Mouse (Mus musculus) liver, embryonic 15.5 days (tissue): ENCODE data around the gene Nop53. TPM values are rescaled to one million over a fixed set of nuclear protein-coding genes. Genes with fewer than 3 reads are reported as not detected.

ENCODE experiments used
- ATAC-seq: fragments of 200-750 bp; cut with Nextera tagmentation; 2 replicates; pipeline ENCODE4 v1.8.0; 2017; ENCODE audit warnings: moderate number of reproducible peaks, mild to moderate bottlenecking, moderate library complexity; ENCODE audit not compliant: insufficient read depth
- H3K27ac ChIP-seq: fragments of 300-500 bp; sonication (generic); replicated peaks from 2 replicates; pipeline ENCODE4 v1.5.1; 2015; ENCODE audit warnings: mild to moderate bottlenecking, inconsistent platforms
- H3K27me3 ChIP-seq: fragments of 300-500 bp; sonication (generic); 2 replicates; pipeline ENCODE4 v1.6.1; 2015; ENCODE audit warnings: mild to moderate bottlenecking, inconsistent platforms
- H3K36me3 ChIP-seq: fragments of 300-500 bp; sonication (generic); replicated peaks from 2 replicates; pipeline ENCODE4 v1.6.1; 2015; ENCODE audit warnings: moderate library complexity, mild to moderate bottlenecking, inconsistent platforms
- H3K4me1 ChIP-seq: fragments of 300-500 bp; sonication (generic); replicated peaks from 2 replicates; pipeline ENCODE4 v1.6.1; 2015; ENCODE audit warnings: inconsistent platforms
- H3K4me2 ChIP-seq: fragments of 300-500 bp; sonication (generic); 2 replicates; pipeline ENCODE4 v1.6.1; 2015; ENCODE audit warnings: moderate library complexity, mild to moderate bottlenecking, inconsistent platforms
- H3K4me3 ChIP-seq: fragments of 300-500 bp; sonication (generic); replicated peaks from 2 replicates; pipeline ENCODE4 v1.5.1; 2015; ENCODE audit warnings: mild to moderate bottlenecking, inconsistent platforms
- H3K9ac ChIP-seq: fragments of 300-500 bp; sonication (generic); 2 replicates; pipeline ENCODE4 v1.6.1; 2015; ENCODE audit warnings: moderate library complexity, mild to moderate bottlenecking, inconsistent platforms
- H3K9me3 ChIP-seq: fragments of 300-500 bp; sonication (generic); replicated peaks from 2 replicates; pipeline ENCODE4 v1.6.1; 2016; ENCODE audit warnings: inconsistent platforms
- WGBS: fragments of 180-500 bp; shearing (Covaris S2); methylation state at CpG from one replicate; pipeline ENCODE4 v1.1.7; 2015; ENCODE audit warnings: mixed read lengths; ENCODE audit not compliant: insufficient replicate concordance; 5-methylcytosine and 5-hydroxymethylcytosine counted together
- polyA plus RNA-seq: library from polyadenylated mRNA; unstranded; fragments of >200 nt; fragmentation: Nextera tagmentation; extraction: Ambion mirVana; gene quantifications from 2 replicates; pipeline ENCODE4 v1.2.1, GENCODE M21; 2015

The Nop53 gene
- 76.1 and 81.2 TPM in 2 replicates for polyA plus RNA-seq

DNA sequence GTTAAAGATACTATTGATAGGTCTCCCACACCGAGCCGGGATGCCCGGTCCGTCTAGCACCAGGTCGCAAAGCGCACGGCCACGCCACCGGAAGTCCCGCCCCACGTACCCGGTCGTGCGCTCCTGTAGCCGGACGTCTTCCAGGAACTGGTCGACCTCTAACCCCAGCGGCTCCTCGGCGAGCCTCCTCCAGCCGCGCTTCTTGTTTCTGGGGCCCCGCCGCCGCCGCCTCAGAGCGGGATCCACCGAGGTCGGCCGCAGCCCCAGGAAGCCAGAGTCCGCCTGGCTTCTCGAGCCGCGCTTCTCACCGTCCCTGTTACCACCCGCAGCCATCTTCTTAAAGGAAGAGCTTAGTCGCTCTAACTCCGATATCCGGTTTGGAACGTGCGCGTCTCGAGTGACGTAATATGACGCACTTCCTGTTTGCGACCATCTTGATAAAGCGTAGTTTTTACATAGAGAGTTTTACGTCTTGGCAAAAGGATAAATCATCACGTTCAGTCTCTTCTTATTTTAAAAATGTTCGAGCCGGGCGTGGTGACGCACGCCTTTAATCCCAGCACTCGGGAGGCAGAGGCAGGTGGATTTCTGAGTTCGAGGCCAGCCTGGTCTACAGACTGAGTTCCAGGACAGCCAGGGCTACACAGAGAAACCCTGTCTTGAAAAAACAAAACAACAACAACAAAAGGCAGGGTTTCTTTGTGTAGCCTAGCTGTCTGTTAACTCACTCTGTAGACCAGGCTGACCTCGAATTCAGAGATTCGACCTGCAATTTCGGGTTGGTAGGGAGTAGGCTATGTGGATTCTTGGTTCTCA lies at the start of gene Nop53:
Gene Nop53 (minus strand): TSS at position 354 of the 816 bp plus-strand sequence.
- peak within 1 kb of the TSS; percentile 77 for H3K4me2 ChIP-seq
- peak; percentile 86 for ATAC-seq
- peak within 1 kb of the TSS; percentile 79 for H3K9ac ChIP-seq
- H3K36me3 ChIP-seq: peaks cover 37% of the 10 kb centered on the region
- peak within 1 kb of the TSS; percentile 81 for H3K4me3 ChIP-seq
- peaks cover 67% of the 10 kb centered on the region for H3K4me1 ChIP-seq
- H3K27me3 ChIP-seq: peaks cover 9% of the 10 kb centered on the region; the same call in 1 of the 2 replicates
- no peaks in the 10 kb centered on the region for H3K9me3 ChIP-seq
- WGBS: 2% methylated on average over 59 of the region's 59 CpGs
- H3K27ac ChIP-seq: peak within 1 kb of the TSS; percentile 95

DNA sequence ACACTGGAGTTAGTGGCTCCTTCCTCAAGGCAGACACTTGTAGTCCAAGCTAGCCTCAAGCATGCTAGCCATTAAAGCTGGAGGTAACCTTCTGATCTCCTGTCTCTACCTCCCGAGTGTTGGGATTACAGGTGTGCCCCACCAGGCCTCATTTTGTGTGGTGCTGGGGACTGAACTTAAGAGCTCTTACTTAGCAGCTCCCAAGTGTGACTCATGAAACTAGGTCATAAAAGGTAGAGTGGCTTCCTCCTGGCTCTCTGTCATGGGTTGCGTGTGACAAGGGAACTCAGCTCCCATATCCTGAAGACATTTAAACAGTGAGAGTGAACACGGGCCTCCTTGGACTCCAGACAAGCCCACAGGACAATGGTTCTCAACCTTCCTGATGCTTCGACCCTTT lies 47.9 kb upstream of the Nop53 start:
- H3K4me2 ChIP-seq: no peak overlapping the region
- H3K4me3 ChIP-seq: no peak overlapping the region
- H3K9me3 ChIP-seq: no peaks in the 10 kb centered on the region
- no peaks in the 10 kb centered on the region for H3K27me3 ChIP-seq
- no peak for ATAC-seq
- WGBS: 83% methylated on average over 4 of the region's 4 CpGs
- no peak overlapping the region for H3K27ac ChIP-seq
- H3K4me1 ChIP-seq: peaks cover 7% of the 10 kb centered on the region; the same call in 1 of the 2 replicates
- H3K36me3 ChIP-seq: peaks cover 57% of the 10 kb centered on the region
- no peak overlapping the region for H3K9ac ChIP-seq

- 57% methylated on average over 3 of the region's 3 CpGs for WGBS
- Histone ChIP-seq H3K4me3 (no peak overlapping the region), H3K9me3 (no peaks in the 10 kb centered on the region), H3K27ac (no peak overlapping the region), H3K4me1 (peaks cover 7% of the 10 kb centered on the region; the same call in 1 of the 2 replicates), H3K36me3 (peaks cover 63% of the 10 kb centered on the region), H3K9ac (no peak overlapping the region), H3K27me3 (no peaks in the 10 kb centered on the region), H3K4me2 (no peak overlapping the region)
- no peak for ATAC-seq
Observed at GRCm38 (mm10) chr7:15993152-15993551, 47.3 kb upstream of the Nop53 start.

- Histone ChIP-seq H3K4me2 (no peak overlapping the region), H3K27ac (no peak overlapping the region), H3K9ac (no peak overlapping the region), H3K36me3 (peaks cover 66% of the 10 kb centered on the region), H3K4me3 (no peak overlapping the region), H3K27me3 (no peaks in the 10 kb centered on the region), H3K4me1 (peaks cover 7% of the 10 kb centered on the region; the same call in 1 of the 2 replicates), H3K9me3 (no peaks in the 10 kb centered on the region)
- ATAC-seq: no peak
- 47% methylated on average over 3 of the region's 3 CpGs for WGBS
Observed at GRCm38 (mm10) chr7:15991764-15992163, 45.9 kb upstream of the Nop53 start.

- peaks cover 4% of the 10 kb centered on the region for H3K4me1 ChIP-seq
- H3K9me3 ChIP-seq: no peaks in the 10 kb centered on the region
- H3K4me2 ChIP-seq: no peak overlapping the region
- no peak for ATAC-seq
- H3K9ac ChIP-seq: no peak overlapping the region
- no peaks in the 10 kb centered on the region for H3K27me3 ChIP-seq
- WGBS: 82% methylated on average over 16 of the region's 16 CpGs
- H3K27ac ChIP-seq: no peak overlapping the region
- H3K4me3 ChIP-seq: no peak overlapping the region
- H3K36me3 ChIP-seq: peaks cover 43% of the 10 kb centered on the region
Observed at GRCm38 (mm10) chr7:15987661-15988356, 41.9 kb upstream of the Nop53 start.

- Histone ChIP-seq H3K27me3 (no peaks in the 10 kb centered on the region), H3K9me3 (no peaks in the 10 kb centered on the region), H3K36me3 (peaks cover 24% of the 10 kb centered on the region), H3K4me3 (no peak overlapping the region), H3K9ac (no peak overlapping the region), H3K27ac (no peak overlapping the region), H3K4me1 (peaks cover 16% of the 10 kb centered on the region), H3K4me2 (no peak overlapping the region)
- no peak for ATAC-seq
- 12% methylated on average over 4 of the region's 4 CpGs for WGBS
Observed at GRCm38 (mm10) chr7:15982729-15983407, 37.0 kb upstream of the Nop53 start.

- H3K9ac ChIP-seq: no peak overlapping the region
- ATAC-seq: peak; percentile 27; the same call in 1 of the 2 replicates
- H3K4me1 ChIP-seq: peaks cover 16% of the 10 kb centered on the region
- 68% methylated on average over 4 of the region's 4 CpGs for WGBS
- no peak overlapping the region for H3K27ac ChIP-seq
- no peak overlapping the region for H3K4me2 ChIP-seq
- H3K27me3 ChIP-seq: no peaks in the 10 kb centered on the region
- H3K36me3 ChIP-seq: peaks cover 24% of the 10 kb centered on the region
- H3K9me3 ChIP-seq: no peaks in the 10 kb centered on the region
- no peak overlapping the region for H3K4me3 ChIP-seq
Observed at GRCm38 (mm10) chr7:15981538-15981937, 35.7 kb upstream of the Nop53 start.

GRCm38 (mm10) chr7:15980246-15980645 lies 34.4 kb upstream of the Nop53 start:
- 0 out of 2 replicates have a peak, but pooled peaks have one; percentile 16 for ATAC-seq
- no peaks in the 10 kb centered on the region for H3K27me3 ChIP-seq
- 72% methylated on average over 8 of the region's 8 CpGs for WGBS
- no peak overlapping the region for H3K4me2 ChIP-seq
- H3K4me1 ChIP-seq: peaks cover 16% of the 10 kb centered on the region
- H3K4me3 ChIP-seq: no peak overlapping the region
- H3K9ac ChIP-seq: no peak overlapping the region
- no peak overlapping the region for H3K27ac ChIP-seq
- H3K36me3 ChIP-seq: peaks cover 29% of the 10 kb centered on the region
- no peaks in the 10 kb centered on the region for H3K9me3 ChIP-seq

DNA sequence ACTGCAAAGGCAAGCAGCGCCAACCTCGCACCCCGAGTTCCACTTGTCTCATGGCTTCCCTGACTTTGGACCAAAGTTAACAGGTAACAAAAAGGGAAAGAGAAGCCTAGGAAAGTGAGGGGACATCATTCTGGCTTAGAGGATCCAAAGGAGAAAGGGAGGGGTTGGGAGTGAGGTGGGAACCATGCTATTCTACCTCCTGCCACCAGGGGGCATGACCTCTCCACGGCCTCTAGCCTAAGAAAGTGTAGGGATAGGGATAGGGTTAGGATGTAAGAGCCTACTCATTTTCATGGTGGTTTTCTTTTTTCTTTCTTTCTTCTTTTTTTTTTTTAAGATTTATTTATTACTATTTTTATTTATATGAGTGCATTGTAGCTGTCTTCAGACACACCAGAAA lies 30.0 kb upstream of the Nop53 start:
- H3K9me3 ChIP-seq: no peaks in the 10 kb centered on the region
- no peaks in the 10 kb centered on the region for H3K27me3 ChIP-seq
- 74% methylated on average over 4 of the region's 4 CpGs for WGBS
- ATAC-seq: no peak
- H3K4me3 ChIP-seq: no peak overlapping the region
- H3K36me3 ChIP-seq: peaks cover 56% of the 10 kb centered on the region
- no peaks in the 10 kb centered on the region for H3K4me1 ChIP-seq
- no peak overlapping the region for H3K27ac ChIP-seq
- H3K9ac ChIP-seq: no peak overlapping the region
- H3K4me2 ChIP-seq: no peak overlapping the region

- Histone ChIP-seq H3K4me2 (no peak overlapping the region), H3K9me3 (no peaks in the 10 kb centered on the region), H3K27me3 (no peaks in the 10 kb centered on the region), H3K36me3 (peaks cover 56% of the 10 kb centered on the region), H3K4me3 (no peak overlapping the region), H3K4me1 (no peaks in the 10 kb centered on the region), H3K27ac (no peak overlapping the region), H3K9ac (no peak overlapping the region)
- 83% methylated on average over 10 of the region's 10 CpGs for WGBS
- no peak for ATAC-seq
Observed at GRCm38 (mm10) chr7:15975451-15975850, 29.6 kb upstream of the Nop53 start.

DNA sequence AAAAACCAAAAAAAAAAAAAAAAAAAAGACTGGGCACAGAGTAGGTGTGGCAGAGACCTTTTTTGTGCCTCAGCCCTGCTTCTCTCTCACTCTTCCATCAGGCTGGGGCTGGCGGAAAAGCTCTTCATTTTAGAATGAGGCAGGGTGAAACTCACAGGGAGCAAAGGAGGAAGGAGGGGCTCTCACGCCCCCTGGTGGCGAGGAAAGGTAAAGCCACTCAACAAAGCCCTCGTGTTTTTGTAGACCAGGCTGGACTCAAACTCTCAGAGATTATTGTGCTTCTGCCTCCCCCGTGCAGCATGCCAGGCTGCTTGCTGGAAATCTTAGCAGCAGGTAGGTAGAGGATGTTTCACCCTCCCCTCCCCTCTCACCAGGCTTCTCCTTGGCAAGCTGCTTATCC lies 28.8 kb upstream of the Nop53 start:
- no peak overlapping the region for H3K9ac ChIP-seq
- H3K4me2 ChIP-seq: no peak overlapping the region
- no peaks in the 10 kb centered on the region for H3K4me1 ChIP-seq
- H3K36me3 ChIP-seq: peaks cover 56% of the 10 kb centered on the region
- WGBS: 29% methylated on average over 5 of the region's 5 CpGs
- H3K4me3 ChIP-seq: no peak overlapping the region
- H3K27ac ChIP-seq: no peak overlapping the region
- ATAC-seq: no peak
- no peaks in the 10 kb centered on the region for H3K27me3 ChIP-seq
- no peaks in the 10 kb centered on the region for H3K9me3 ChIP-seq
